Mouse (Mus musculus) cerebellum, adult 11-12 months (tissue): Measurements from ENCODE around the gene Gm45713.
"Not testable (repeated sequence)": the region's sequence is repeated elsewhere in the genome, so short reads cannot be mapped to it uniquely, and the experiment has no call there.

Experiments used
- DNase-seq: peaks from one replicate; pipeline ENCODE4 v3.0.0; 2022

Gene Gm45713

DNA sequence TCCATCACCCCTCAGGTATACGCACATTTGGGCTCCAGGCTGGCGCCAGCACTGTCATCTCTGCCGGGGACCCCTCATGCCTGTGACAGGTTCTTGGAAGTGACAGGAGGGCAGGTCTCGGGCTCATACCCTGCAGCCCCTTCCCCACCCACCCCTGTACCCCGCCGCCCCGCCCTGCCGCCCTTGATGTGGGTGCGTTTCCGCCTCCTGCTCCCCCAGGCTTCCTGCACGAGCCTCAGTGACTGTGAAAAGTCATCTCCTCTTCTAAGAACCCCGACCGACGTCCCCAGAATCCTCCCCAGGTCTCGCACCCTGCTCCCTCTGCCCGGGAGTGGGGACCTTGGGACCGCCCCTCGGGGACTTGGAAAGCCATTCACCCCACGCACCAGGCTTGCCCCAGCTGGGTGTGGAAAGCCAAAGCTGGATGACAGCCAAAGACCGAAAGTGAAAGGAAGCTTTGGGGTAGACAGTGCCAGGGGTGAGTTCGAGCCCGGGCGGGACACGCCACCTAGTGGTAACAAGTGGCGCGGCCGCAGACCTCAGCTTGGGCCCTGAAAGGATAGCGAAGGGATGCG is at the start of gene Gm45713, which contains the start of gene Flt3l:
Gm45713 (minus strand) TSS at position 239 of the 575 bp plus-strand sequence.
Flt3l (minus strand) TSS at position 440 of the 575 bp plus-strand sequence.
- peak; percentile 89 for DNase-seq

DNA sequence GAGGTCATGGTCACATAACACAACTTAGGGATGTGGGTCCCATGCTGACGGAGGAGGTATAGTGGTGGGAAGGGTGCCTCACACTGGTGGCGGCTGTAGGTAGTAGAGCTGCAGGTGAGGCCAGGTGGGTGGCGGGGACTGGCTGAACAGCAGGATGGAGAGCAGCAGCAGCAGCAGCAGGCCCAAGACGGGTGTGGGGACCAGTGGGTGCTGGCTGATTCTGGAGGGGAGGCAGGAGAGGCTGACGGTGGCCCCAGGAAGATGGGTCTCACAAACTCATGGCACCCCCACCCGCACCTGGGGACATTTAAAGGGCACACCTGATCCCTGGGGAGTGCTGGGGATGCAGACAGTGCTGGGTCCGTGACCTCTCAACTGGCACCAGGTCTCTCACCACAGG is 47.6 kb upstream of the Gm45713 start:
- DNase-seq = peak; percentile 51

DNA sequence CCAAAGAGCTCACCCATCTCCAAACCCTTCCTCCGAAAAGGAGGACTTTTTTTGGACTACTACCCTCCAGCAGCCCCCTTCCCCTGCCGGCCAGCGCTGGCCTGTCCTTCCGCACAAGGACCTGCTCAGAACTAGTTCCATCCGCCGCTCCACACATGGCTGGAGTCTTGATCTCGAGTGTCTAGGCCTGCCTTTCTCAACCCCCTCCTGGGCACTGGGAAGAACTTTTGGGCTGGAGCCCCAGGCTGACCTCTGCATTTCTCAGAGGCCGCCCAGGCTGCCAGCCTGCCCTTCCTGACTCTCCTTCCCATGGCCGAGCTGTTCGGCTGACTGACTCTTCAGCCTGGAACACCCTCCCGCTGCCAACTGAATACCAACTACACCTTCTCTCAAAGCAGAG is 46.6 kb upstream of the Gm45713 start:
- peak; percentile 55 for DNase-seq

DNA sequence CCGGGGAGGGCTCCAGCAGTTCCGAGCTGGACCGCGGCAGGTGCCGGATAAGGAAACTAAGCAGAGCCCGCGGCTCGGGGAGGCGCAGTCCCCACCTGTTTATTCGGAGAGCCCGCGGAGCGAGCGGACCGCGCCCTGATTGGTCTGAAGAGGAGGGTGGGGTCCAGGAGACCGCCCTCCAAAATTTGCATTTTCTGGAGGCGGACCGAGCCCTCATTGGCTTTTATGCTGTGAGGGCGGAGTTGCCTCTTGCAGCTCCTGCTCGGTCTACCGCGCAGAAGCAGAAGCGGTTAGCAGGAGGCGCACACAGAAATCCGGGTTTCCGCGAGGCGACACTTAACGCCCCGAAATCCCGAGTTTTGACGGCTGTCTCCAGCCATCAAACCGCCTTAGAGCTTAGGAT is 46.2 kb upstream of the Gm45713 start:
- peak; percentile 91 for DNase-seq

DNA sequence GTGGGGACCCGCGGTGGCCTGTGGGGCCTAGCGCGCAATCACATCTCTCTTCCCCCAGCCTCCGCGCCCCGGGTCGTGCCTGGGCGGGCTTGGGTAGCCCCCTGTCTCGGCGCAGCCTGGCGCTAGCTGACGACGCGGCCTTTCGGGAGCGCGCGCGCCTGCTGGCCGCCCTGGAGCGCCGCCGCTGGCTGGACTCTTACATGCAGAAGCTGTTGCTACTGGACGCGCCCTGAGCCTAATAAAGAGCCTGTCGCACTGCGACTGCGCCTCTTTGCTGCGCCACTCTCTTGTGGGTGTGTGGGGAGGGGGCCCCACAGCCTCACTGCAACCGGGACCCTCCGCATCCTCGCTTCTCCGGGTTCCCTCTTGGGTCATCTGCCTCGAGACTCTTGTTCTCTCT is 45.5 kb upstream of the Gm45713 start:
- peak; percentile 62 for DNase-seq

DNA sequence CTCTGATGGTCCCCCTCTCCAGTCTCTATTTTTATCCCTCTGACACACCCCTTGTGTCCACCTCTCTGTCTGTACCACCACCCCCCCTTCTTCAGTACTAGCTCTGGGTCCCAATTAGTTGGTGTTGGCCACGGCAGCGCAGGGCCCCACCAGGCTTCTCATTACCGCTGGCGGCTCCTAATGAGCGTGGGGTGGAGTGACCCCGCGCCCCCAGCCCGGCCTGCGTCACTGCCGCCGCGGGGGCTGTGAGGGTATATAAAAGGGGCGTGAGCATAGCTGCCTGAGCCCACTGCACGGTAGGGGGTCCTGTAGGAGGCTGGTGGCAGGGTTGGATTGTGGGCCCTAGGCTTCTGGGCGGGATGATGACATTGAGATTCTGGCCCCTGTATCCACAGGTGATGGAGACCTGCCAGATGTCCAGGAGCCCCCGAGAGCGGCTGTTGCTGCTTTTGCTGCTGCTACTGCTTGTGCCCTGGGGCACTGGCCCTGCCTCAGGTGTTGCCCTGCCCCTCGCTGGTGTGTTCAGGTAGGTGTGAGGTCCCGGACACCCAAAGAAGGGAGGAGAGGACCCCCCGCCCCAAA is 45.0 kb upstream of the Gm45713 start, which contains the start of gene Pth2:
Pth2 (plus strand) TSS at position 100 of the 582 bp plus-strand sequence.
- DNase-seq = peak; percentile 71

DNA sequence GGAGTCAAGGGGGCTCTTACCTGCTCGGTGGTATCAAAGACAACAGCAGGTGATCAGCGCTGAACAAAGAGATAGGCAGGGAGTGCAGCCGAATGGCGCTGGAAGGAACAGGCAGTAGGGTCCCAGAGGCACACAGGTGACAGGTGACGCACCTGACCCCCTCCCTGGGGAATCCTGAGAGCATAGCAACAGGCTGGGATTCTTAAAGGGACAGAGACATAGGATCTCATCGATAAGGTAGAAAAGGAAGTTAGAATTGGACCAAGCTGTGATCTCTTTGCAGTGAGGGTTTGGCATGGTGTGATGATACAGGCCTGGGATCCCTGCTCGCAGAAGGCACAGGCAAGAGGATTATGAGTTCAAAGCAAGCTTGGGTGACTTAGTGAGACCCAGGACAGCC is 43.4 kb upstream of the Gm45713 start, which contains the start of gene Gfy:
Gfy (minus strand) TSS at position 101 of the 400 bp plus-strand sequence.
- no peak for DNase-seq

DNA sequence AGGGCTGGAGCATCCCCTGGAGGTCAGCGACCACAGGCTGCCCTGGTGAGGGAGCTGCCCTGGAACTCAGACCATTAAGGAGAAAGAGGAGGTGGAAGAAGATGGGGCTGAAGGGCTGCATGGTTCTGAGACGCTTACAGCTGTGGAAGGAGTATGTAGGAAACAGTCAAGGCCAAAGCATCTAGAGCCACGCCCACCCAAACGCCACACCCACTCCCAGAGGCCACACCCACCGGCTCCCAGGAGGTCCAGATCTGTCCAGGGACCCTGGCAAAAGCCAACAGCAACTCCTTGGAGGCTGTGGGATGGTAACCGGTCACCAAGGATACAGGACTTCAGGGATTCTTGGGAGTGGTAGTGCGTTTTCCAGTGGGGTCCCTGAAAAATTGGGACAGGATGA is 42.5 kb upstream of the Gm45713 start:
- no peak for DNase-seq

DNA sequence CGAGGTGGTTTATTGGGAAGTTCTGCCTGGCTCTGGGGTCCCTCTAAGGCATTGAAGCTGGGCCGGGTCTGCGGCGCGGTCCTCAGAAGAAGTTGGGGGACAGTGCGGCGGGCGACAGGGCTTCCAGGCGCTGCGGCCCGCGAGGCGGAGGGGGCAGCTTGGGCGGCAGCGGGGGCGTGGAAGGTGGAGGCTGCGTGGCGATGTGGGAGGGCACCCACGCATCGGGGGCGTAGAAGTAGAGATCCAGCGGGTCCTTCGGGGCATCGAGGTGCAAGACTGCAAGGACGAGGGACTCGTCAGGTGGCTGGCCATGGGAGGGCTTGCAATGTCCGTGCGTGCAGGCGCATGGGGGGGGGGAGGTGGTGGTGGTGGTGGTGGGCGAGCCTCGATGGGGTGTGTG is 40.3 kb upstream of the Gm45713 start:
- no peak for DNase-seq

DNA sequence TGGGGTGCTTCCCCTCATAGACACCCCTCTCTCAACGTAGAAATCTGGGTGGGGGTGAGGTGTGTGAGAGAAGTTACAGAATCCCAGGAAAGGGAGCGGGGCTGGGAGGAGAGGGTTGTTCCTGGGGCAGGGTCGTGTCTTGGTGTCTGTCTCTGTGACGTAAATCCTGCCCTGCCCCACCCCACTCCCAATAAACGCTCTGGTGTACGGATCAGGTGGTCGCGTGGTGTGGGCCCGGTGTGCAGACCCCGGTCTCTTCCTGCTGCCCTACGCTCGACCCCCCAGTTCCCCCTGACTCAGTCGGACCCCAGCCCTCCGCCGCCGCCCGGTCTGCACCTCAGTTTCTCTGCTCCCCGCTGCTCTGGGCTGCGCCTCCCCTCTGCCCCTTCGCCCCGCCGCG is 39.9 kb upstream of the Gm45713 start:
- no peak for DNase-seq

DNA sequence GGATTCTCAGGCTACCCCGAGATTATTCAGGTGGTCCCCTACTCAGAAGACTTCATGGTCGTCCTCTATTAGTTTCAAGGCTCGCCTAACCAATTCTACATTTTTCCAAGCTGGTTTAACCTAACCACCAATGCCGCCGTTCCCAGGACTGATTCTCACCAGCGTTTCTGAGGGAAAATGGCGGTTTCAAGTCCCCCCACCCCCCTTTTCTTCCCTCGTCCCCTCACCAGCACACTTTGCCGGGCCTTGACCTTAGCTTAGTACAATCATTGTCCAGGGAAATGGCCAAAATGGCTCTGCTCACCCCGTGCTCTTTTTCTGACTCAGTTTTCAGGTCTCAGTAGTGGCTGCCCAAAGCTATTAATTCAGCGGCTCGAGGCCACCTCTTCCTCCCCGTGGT is 39.4 kb upstream of the Gm45713 start:
- DNase-seq = no peak

DNA sequence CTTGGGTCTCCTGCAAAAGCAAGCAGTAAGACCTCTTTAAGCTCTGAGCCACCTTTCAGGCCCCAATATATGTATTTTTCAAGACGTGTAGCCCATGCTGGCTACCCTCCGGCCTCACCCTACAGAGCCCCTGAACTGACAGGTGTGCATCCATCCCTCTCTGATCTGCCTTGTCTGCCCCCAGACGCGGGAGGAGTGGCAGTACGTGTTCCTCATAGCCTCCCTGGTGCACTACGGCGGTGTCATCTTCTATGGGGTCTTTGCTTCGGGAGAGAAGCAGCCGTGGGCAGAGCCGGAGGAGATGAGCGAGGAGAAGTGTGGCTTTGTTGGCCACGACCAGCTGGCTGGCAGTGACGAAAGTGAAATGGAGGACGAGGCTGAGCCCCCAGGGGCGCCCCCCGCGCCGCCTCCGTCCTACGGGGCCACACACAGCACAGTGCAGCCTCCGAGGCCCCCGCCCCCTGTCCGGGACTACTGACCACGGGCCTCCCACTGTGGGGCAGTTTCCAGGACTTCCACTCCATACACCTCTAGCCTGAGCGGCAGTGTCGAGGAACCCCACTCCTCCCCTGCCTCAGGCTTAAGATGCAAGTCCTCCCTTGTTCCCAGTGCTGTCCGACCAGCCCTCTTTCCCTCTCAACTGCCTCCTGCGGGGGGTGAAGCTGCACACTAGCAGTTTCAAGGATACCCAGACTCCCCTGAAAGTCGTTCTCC is 38.7 kb upstream of the Gm45713 start:
- DNase-seq = no peak

DNA sequence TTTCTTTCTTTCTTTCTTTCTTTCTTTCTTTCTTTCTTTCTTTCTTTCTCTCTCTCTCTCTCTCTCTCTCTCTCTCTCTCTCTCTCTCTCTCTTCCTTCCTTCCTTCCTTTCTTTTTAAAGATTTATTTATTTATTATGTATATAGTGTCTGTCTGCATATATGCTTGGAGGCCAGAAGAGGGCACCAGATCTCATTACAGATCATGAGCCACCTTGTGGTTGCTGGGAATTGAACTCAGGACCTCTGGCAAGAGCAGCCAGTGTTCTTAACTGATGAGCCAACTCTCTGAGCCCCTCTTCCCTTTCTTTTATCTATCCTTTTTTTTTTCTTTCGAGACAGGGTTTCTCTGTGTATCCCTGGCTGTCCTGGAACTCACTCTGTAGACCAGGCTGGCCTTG is 37.7 kb upstream of the Gm45713 start:
- DNase-seq = not testable (repeated sequence)

DNA sequence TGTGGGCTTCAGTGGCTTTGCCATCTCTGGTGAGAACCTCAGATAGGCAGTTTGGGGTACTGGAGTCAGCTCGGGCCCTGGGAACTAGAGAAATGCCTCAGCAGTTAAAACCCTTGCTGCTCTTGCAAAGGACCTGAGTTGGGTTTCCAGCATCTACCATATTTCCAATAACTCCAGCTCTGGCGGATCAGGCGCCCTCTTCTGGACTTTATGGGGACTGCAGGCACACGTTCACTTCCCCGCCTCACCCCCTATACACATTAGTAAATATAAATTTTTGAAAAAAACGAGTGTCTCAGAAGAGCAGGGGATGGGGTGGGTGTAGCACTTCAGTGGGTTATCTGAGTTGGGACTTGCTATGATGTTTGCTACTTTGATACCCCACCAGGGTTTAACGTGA is 36.9 kb upstream of the Gm45713 start:
- DNase-seq = no peak

DNA sequence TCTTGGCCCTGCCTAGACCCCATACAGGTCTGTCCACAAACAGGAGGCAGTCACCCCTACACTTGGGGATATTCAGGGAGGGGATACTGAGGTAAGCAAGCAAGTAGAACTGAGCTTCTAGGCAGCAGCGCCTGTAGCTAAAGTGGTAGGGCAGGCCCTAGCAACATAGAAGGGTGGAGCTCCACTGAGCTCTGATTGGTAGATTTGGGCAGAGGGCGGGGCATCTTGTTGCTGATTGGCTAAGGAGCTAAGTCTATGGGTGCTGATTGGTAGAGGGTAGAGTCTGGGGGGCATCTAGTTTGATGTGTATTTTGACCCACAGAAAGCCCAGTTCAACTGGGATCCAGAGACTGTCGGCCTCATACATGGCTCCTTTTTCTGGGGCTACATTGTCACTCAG is 33.5 kb upstream of the Gm45713 start:
- peak; percentile 83 for DNase-seq

DNA sequence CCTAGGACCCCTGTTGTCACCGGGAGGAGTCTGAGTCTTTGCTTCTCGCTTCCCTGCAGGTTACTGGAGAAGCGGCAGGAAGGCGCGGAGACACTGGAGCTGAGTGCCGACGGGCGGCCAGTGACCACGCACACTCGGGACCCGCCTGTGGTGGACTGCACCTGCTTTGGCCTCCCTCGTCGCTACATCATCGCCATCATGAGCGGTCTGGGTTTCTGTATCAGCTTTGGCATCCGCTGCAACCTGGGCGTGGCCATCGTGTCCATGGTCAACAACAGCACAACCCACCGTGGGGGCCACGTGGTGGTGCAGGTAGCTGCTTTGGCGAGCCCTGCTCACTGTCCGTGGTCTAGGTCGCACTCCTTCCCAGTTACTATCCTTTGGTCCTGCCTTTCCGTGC is 32.6 kb upstream of the Gm45713 start:
- peak; percentile 85 for DNase-seq

DNA sequence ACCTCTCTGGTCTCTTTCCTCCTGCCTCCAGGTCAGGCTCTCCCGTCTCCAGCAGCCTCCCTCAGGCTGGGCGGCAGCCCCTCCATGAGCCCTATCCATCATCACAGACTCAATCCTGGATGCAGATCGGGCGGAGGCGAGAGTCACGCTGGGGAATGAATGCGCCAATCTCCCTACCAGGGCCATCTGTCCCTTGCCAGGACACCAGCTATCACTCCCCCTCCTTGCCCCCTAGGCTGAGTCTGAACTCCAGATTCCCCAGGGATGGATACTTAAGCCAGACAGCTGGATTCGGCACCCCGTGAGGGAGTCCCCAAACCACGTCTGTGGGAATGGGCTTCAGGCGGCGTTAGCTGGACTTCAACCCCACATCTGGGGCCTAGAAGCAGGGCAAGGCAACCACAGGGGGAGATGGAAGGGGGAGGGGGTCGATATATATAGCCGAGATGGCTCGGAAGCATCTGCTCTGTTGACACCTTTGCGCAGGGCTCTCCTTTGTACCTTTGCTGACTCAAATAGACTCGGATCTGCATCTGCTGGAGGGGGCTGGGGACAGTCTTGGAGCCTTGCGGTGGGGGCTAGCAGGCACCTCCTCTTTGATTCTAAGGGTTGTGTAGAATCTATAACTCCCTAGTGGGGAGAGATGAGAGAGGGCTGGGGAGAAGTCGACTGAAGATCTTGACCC is 31.9 kb upstream of the Gm45713 start:
- DNase-seq = peak; percentile 88

DNA sequence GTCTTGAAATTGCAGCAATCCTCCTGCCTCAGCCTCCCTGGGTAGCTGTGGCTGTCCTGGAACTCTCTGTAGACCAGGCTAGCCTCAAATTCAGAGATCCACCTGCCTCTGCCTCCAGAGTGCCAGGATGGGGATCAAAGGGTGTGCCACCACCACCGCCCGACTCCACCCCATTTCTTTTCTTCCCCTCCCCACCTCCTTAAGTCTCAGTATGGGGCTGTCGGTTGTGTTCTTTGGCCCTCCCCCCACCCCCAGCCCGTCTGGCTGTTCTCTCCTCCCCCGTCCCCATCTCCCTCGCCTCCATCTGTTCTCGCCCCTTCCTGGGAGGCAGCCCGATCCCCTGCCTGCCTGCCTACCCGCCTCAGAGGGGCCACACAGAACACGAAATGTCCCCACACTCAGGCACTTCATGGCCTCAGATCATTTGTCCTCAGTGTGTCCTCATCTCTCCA is 30.9 kb upstream of the Gm45713 start:
- DNase-seq = peak; percentile 81

DNA sequence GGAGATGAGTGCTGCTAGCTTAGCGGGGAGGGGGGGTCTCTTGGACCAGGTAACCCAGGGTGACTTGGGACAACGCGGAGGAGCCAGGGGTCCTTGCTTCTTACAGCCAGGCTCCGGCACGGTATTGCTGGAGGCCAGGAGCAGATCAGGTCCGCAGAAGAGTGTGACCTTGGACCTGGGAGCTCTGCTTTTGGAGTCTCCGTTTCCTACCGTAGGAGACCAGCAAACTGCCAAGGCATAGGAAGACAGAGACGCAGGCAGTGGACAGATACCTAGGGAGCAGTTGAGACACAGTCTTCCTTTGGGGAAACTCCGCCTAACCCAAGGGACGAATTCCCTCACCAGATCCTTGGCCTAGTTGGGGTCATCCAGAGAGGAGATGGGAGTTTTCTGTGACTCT is 29.7 kb upstream of the Gm45713 start:
- DNase-seq = peak; percentile 67

DNA sequence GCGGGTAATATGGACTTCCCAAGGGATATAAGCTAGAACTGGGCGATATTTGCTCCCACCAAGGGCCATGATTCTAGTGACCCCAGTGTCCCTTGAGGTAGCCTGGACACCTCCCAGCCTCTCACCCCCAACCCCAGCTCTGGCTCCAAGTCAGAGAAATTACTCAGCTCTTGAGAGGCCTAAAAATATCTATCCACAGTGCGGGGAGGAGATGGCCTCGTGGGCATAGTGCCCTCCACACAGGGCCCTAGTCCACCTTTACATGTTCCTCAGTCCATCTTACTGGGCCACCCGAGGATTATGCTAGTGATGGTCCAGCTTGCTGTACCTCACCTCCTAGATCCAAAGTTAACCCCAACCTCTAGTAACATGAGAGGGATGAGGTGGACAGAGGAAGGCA is 28.8 kb upstream of the Gm45713 start:
- DNase-seq = peak; percentile 82

DNA sequence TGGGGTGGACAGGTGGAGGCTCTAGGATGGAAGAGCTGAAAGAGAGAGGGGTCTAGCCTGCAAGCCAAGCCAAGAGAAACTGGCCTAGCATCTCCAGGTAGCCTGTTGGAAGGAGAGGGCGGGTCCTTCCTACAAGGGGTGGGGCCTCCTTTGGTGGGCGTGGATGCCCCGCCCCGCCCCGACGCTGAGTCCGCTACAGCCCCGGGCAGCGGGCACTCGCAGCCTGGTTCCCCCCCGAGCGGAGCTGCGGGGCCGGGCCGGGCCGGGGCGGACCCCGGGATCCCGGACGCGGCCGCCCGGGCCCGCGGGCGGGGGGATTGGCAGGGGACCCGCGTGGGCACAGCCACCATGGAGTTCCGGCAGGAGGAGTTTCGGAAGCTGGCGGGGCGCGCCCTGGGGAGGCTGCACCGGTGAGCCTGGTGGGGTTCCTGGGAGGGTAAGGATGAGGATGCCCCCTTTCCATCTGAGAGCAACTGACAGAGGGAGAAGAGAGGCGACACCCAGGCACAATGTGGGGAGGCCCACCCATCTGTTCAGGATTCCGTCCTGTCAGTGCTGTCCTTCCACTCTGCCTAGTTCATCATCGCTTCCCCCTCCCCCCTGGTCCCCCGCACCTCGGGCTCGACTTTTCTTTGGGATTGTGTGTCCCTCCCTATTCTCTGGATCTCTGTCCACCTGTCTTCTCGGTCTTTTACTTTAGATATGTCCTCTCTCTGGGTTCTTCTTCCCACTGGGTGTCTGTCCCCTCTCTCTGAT is 27.9 kb upstream of the Gm45713 start, which contains the start of gene Slc17a7:
Slc17a7 (plus strand) TSS at position 215 of the 756 bp plus-strand sequence.
- peak; percentile 88 for DNase-seq

DNA sequence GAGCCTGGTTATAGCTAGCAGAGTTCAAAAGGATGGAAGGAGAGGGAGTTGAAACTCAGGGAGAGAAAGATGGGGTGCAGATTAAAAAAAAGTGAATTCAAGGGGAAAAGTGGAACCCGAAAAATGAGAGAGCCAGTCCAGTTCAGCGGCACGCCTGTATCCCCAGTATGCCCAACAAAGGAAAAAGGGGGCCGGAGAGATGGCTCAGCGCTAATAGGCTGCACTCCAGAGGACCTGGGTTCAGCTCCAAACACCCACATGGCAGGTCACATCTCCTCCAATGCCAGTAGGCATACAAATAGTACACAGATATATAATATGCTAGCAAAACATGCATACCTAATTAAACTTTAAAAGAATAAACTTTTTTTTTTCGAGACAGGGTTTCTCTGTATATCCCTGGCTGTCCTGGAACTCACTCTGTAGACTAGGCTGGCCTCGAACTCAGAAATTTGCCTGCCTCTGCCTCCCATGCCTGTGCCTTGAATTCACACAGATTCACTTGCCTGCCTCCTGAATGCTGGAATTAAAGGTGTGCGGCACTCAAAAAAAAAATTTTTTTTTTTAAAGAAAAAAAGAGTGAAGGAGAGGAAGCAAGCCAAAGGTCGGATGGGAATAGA is 27.1 kb upstream of the Gm45713 start:
- peak; percentile 60 for DNase-seq
